Mouse (Mus musculus) forebrain, embryonic 13.5 days (tissue): ENCODE data around the gene Ppp3r2. TPM values are rescaled to one million over a fixed set of nuclear protein-coding genes. Genes with fewer than 3 reads are reported as not detected.

Experiments
- ATAC-seq: fragments of 200-750 bp; cut with Nextera tagmentation; 2 replicates; pipeline ENCODE4 v1.8.0; 2017
- H3K27ac ChIP-seq: fragments of 300-500 bp; sonication (generic); 2 replicates; pipeline ENCODE4 v1.5.1; 2015; ENCODE audit warnings: inconsistent platforms, mild to moderate bottlenecking, moderate library complexity
- H3K27me3 ChIP-seq: fragments of 300-500 bp; sonication (generic); 2 replicates; pipeline ENCODE4 v1.6.1; 2015; ENCODE audit warnings: mild to moderate bottlenecking, inconsistent platforms
- H3K36me3 ChIP-seq: fragments of 300-500 bp; sonication (generic); 2 replicates; pipeline ENCODE4 v1.6.1; 2015; ENCODE audit warnings: mild to moderate bottlenecking, inconsistent platforms; ENCODE audit not compliant: poor library complexity, severe bottlenecking
- H3K4me1 ChIP-seq: fragments of 300-500 bp; sonication (generic); 2 replicates; pipeline ENCODE4 v1.6.1; 2015; ENCODE audit warnings: inconsistent platforms
- H3K4me2 ChIP-seq: fragments of 300-500 bp; sonication (generic); 2 replicates; pipeline ENCODE4 v1.6.1; 2015; ENCODE audit warnings: inconsistent platforms, mild to moderate bottlenecking, moderate library complexity
- H3K4me3 ChIP-seq: fragments of 300-500 bp; sonication (generic); 2 replicates; pipeline ENCODE4 v1.5.1; 2015; ENCODE audit warnings: mild to moderate bottlenecking, inconsistent platforms
- H3K9ac ChIP-seq: fragments of 300-500 bp; sonication (generic); 2 replicates; pipeline ENCODE4 v1.6.1; 2015; ENCODE audit warnings: mild to moderate bottlenecking, inconsistent platforms
- H3K9me3 ChIP-seq: fragments of 300-500 bp; sonication (generic); replicated peaks from 2 replicates; pipeline ENCODE4 v1.6.1; 2016; ENCODE audit warnings: inconsistent platforms
- WGBS: fragments of 180-500 bp; shearing (Covaris S2); methylation state at CpG from one replicate; pipeline ENCODE4 v1.1.7; 2015; 5-methylcytosine and 5-hydroxymethylcytosine counted together
- polyA plus RNA-seq: library from polyadenylated mRNA; unstranded; fragments of >200 nt; fragmentation: Nextera tagmentation; extraction: Ambion mirVana; gene quantifications from 2 replicates; pipeline ENCODE4 v1.2.1, GENCODE M21; 2015

Ppp3r2 gene
- polyA plus RNA-seq, 1 experiment from 2014 or later: not detected

GRCm38 (mm10) chr4:49639913-49640312 is 41.9 kb downstream of the Ppp3r2 start:
- H3K4me3 ChIP-seq: no peak overlapping the region
- H3K27ac ChIP-seq: no peak overlapping the region
- no peak overlapping the region for H3K9ac ChIP-seq
- H3K4me1 ChIP-seq: no peaks in the 10 kb centered on the region
- peaks cover 83% of the 10 kb centered on the region for H3K36me3 ChIP-seq
- no peaks in the 10 kb centered on the region for H3K27me3 ChIP-seq
- no peak for ATAC-seq
- 68% methylated on average over 2 of the region's 2 CpGs for WGBS
- H3K4me2 ChIP-seq: no peak overlapping the region
- H3K9me3 ChIP-seq: no peaks in the 10 kb centered on the region

- no peak overlapping the region for H3K9ac ChIP-seq
These were observed 44.0 kb downstream of the Ppp3r2 start for GRCm38 (mm10) chr4:49637821-49638220.

GRCm38 (mm10) chr4:49632139-49632481 is 49.7 kb downstream of the Ppp3r2 start:
- ATAC-seq: no peak; the same call in 1 of the 2 replicates
- Histone ChIP-seq H3K4me2 (peak overlapping the region; percentile 84), H3K27me3 (no peaks in the 10 kb centered on the region), H3K27ac (peak overlapping the region; percentile 91), H3K4me1 (peaks cover 22% of the 10 kb centered on the region), H3K9me3 (no peaks in the 10 kb centered on the region), H3K4me3 (peak overlapping the region; percentile 87), H3K36me3 (peaks cover 27% of the 10 kb centered on the region), H3K9ac (peak overlapping the region; percentile 89)
- 0% methylated on average over 30 of the region's 30 CpGs for WGBS

More at GRCm38 (mm10) chr4:49637821-49638220, 44.0 kb downstream of the Ppp3r2 start:
- no peak overlapping the region for H3K27ac ChIP-seq
- 91% methylated on average over 11 of the region's 11 CpGs for WGBS
- no peaks in the 10 kb centered on the region for H3K9me3 ChIP-seq
- H3K27me3 ChIP-seq: no peaks in the 10 kb centered on the region
- peaks cover 17% of the 10 kb centered on the region for H3K4me1 ChIP-seq
- H3K36me3 ChIP-seq: peaks cover 71% of the 10 kb centered on the region
- H3K4me2 ChIP-seq: no peak overlapping the region
- no peak overlapping the region for H3K4me3 ChIP-seq
- ATAC-seq: no peak

- Histone ChIP-seq H3K9me3 (no peaks in the 10 kb centered on the region), H3K9ac (peak within 1 kb of the TSS; percentile 89), H3K36me3 (peaks cover 23% of the 10 kb centered on the region), H3K27ac (peak within 1 kb of the TSS; percentile 91), H3K4me2 (peak within 1 kb of the TSS; percentile 84), H3K4me1 (peaks cover 22% of the 10 kb centered on the region), H3K27me3 (no peaks in the 10 kb centered on the region), H3K4me3 (peak within 1 kb of the TSS; percentile 87)
- ATAC-seq: peak; percentile 98
- 2% methylated on average over 37 of the region's 37 CpGs for WGBS
These were observed 50.3 kb downstream of the Ppp3r2 start, which contains the start of gene Rnf20 for GRCm38 (mm10) chr4:49631319-49632138. Rnf20 (plus strand) TSS chr4:49632006.

GRCm38 (mm10) chr4:49628941-49629340 is 52.9 kb downstream of the Ppp3r2 start:
- peaks cover 16% of the 10 kb centered on the region for H3K4me1 ChIP-seq
- no peaks in the 10 kb centered on the region for H3K9me3 ChIP-seq
- no peaks in the 10 kb centered on the region for H3K36me3 ChIP-seq
- 82% methylated on average over 5 of the region's 5 CpGs for whole genome bisulfite sequencing
- ATAC-seq: no peak
- no peak overlapping the region for H3K27ac ChIP-seq
- H3K4me3 ChIP-seq: no peak overlapping the region
- H3K9ac ChIP-seq: no peak overlapping the region
- no peaks in the 10 kb centered on the region for H3K27me3 ChIP-seq
- no peak overlapping the region for H3K4me2 ChIP-seq

Other genes with a start within 250 kb of the Ppp3r2 start
- gene Acnat1, start 208.1 kb downstream of the Ppp3r2 start, polyA plus RNA-seq: not detected in 2 replicates
- 0.14 TPM in 1 of 2 replicates, not detected in the other for gene Baat, start 175.5 kb downstream of the Ppp3r2 start, polyA plus RNA-seq
- gene Mrpl50, start 160.9 kb downstream of the Ppp3r2 start, polyA plus RNA-seq: 82.1 and 82.3 TPM in 2 replicates
- gene Zfp189, start 160.8 kb downstream of the Ppp3r2 start, polyA plus RNA-seq: 13.3 and 13.8 TPM in 2 replicates
- 0.23 TPM in 2 replicates for gene Aldob, start 132.5 kb downstream of the Ppp3r2 start, polyA plus RNA-seq
- gene Tmem246, start 84.1 kb downstream of the Ppp3r2 start, polyA plus RNA-seq: 27.0 and 30.0 TPM in 2 replicates
- 66.3 and 68.5 TPM in 2 replicates for gene Rnf20, start 50.0 kb downstream of the Ppp3r2 start, polyA plus RNA-seq
- 1.5 and 2.7 TPM in 2 replicates for gene Grin3a, start 163.7 kb upstream of the Ppp3r2 start, polyA plus RNA-seq